Mouse (Mus musculus) hindbrain, embryonic 15.5 days (tissue): ENCODE measurements at regions not wholly inside any gene's neighbourhood (a gene's known extent, or its start where the extent isn't known, plus 50 kb on each side); places are given as distances from the start of the nearest gene placed in this dataset.

Source experiments
- ATAC-seq: fragments of 200-750 bp; cut with Nextera tagmentation; 2 replicates; pipeline ENCODE4 v1.8.0; 2017; ENCODE audit warnings: low read depth, moderate number of reproducible peaks, moderate TSS enrichment; ENCODE audit not compliant: low FRiP score
- H3K27ac ChIP-seq: fragments of 300-500 bp; sonication (generic); replicated peaks from 2 replicates; pipeline ENCODE4 v1.5.1; 2015; ENCODE audit warnings: mild to moderate bottlenecking, inconsistent platforms
- H3K27me3 ChIP-seq: fragments of 300-500 bp; sonication (generic); 2 replicates; pipeline ENCODE4 v1.6.1; 2015; ENCODE audit warnings: control low read depth, inconsistent platforms
- H3K36me3 ChIP-seq: fragments of 300-500 bp; sonication (generic); 2 replicates; pipeline ENCODE4 v1.6.1; 2015; ENCODE audit warnings: control low read depth, inconsistent platforms
- H3K4me1 ChIP-seq: fragments of 300-500 bp; sonication (generic); replicated peaks from 2 replicates; pipeline ENCODE4 v1.6.1; 2015; ENCODE audit warnings: control low read depth, inconsistent platforms
- H3K4me2 ChIP-seq: fragments of 300-500 bp; sonication (generic); 2 replicates; pipeline ENCODE4 v1.6.1; 2015; ENCODE audit warnings: moderate library complexity, mild to moderate bottlenecking, inconsistent platforms
- H3K4me3 ChIP-seq: fragments of 300-500 bp; sonication (generic); 2 replicates; pipeline ENCODE4 v1.5.1; 2015; ENCODE audit warnings: mild to moderate bottlenecking, inconsistent platforms
- H3K9ac ChIP-seq: fragments of 300-500 bp; sonication (generic); 2 replicates; pipeline ENCODE4 v1.6.1; 2015; ENCODE audit warnings: inconsistent platforms
- H3K9me3 ChIP-seq: fragments of 300-500 bp; sonication (generic); 2 replicates; pipeline ENCODE4 v1.6.1; 2016; ENCODE audit warnings: control low read depth, inconsistent platforms
- WGBS: fragments of 180-500 bp; shearing (Covaris S2); methylation state at CpG from one replicate; pipeline ENCODE4 v1.1.7; 2015; 5-methylcytosine and 5-hydroxymethylcytosine counted together

DNA sequence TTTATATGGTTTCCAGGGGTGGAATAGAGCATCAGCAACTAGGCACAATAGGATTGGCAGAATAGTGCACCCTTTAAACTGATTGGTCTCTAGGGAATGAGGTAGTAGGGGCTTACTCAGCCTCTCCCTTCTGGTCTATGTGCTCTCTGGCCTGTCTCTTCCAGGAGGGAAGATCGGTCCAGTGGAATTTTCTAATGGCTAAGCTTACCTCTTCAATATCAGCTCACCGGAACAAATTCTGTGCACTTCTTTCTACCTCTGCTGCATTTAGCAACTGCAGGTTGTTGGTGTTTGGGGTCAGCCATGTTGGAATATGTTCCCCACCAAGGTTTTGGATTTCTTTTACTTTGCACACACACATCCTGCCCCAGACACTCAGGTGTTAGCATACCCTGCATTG lies 405.1 kb downstream of the Bcor start:
- WGBS = 93% methylated on average over 2 of the region's 2 CpGs
- 0 out of 2 replicates have a peak, but pooled peaks cover 3% of the 10 kb centered on the region for H3K27me3 ChIP-seq
- no peak overlapping the region for H3K9ac ChIP-seq
- H3K4me1 ChIP-seq = no peaks in the 10 kb centered on the region
- no peak overlapping the region for H3K27ac ChIP-seq
- no peaks in the 10 kb centered on the region for H3K36me3 ChIP-seq
- H3K4me2 ChIP-seq = no peak overlapping the region
- H3K4me3 ChIP-seq = no peak overlapping the region
- no peaks in the 10 kb centered on the region for H3K9me3 ChIP-seq
- no peak for ATAC-seq

DNA sequence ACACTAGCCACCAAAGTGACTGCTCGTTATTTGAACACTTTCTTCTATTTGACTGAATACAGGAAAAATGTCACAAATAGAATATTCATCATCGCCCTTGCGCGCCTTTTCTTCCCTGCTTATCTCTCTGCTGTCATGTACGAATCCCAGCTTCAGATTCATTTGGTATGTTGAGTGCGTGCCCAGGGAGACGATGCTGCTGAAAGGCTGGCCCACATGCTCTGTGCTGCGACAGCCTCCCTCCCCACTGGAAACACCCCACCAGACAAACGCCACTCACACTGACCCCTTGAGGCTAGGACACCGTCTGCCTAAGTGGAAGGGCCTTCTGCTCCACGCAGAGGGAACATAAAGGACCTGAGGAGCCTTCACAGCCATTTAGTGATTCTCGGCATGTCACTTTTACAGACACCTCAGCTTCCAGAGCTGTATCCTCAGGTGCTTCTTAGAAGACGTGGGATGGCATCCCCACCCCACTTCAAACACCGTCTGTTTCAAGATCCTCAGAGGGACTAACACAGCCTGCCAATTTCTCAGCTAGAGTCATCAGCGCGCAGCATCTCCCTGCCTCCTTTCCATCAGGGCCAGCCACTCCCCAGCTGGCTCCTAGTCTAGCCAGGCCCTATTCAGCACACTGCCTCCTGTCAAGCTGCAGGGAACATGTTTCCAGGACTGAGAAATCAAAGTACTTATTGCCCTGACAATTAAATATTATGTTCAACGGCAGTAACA lies 396.6 kb downstream of the Bcor start:
- Histone ChIP-seq H3K4me3 (no peak overlapping the region), H3K4me2 (no peak overlapping the region), H3K27me3 (no peaks in the 10 kb centered on the region), H3K36me3 (no peaks in the 10 kb centered on the region), H3K4me1 (no peaks in the 10 kb centered on the region), H3K9me3 (no peaks in the 10 kb centered on the region), H3K27ac (no peak overlapping the region), H3K9ac (no peak overlapping the region)
- WGBS = 59% methylated on average over 17 of the region's 17 CpGs
- no peak for ATAC-seq

DNA sequence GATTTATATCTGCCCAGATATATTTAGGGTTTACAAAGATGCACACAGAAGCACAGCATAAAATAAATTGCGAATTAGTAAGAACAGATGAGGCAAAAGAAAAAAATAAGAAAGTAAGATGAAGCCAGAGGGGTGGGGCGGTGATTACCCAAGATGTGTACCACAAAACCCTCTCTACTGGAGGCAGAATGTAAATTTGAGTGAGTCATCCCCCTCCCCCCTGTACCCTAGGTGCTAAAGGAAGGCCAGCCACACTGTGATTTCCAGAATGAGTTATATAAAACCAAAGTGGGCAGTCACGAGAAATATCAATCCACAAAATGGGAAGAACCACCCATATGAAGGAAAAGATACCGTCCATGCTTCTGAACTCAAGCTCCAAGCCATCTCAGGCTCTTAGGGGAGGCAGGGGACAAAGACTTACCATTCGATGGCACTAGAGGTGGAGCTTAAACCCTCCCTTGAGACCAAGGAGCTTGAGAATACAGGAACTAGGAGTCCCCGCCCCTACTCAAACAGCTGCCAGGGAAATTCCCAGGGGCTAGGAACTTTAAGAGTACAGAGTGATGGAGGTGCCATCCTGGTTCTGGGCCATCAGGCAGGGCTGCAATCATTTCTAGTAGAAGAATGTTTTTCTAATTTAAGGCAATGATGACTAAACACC lies 383.8 kb downstream of the Bcor start:
- Histone ChIP-seq H3K9me3 (no peaks in the 10 kb centered on the region), H3K36me3 (no peaks in the 10 kb centered on the region), H3K4me3 (no peak overlapping the region), H3K9ac (no peak overlapping the region), H3K4me1 (no peaks in the 10 kb centered on the region), H3K27me3 (no peaks in the 10 kb centered on the region), H3K4me2 (no peak overlapping the region), H3K27ac (no peak overlapping the region)
- 75% methylated on average over 6 of the region's 6 CpGs for WGBS
- no peak for ATAC-seq

DNA sequence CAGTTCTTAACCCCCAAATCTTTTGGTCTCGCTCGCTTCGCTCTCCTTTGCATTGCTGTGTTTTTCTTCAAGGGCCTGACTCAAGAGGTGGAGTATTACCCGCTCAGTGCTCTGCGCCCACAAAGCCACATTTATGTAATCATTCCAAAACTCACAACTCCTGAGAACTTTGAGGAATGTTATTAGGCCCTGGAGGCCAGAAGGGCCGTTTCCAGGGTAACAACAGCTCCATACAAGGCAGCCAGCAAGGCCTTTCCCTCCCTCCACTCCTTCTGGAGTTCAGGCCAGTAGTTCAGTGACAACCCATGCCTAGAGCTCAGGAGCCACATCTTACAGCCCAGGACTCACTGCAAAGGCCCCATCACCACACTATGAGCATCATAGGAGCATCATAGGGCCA lies 365.1 kb downstream of the Bcor start:
- Histone ChIP-seq H3K9me3 (no peaks in the 10 kb centered on the region), H3K4me1 (peaks cover 5% of the 10 kb centered on the region), H3K36me3 (no peaks in the 10 kb centered on the region), H3K4me3 (no peak overlapping the region), H3K27me3 (0 out of 2 replicates have a peak, but pooled peaks cover 7% of the 10 kb centered on the region), H3K4me2 (no peak overlapping the region), H3K9ac (no peak overlapping the region), H3K27ac (no peak overlapping the region)
- no peak for ATAC-seq
- WGBS = 79% methylated on average over 6 of the region's 6 CpGs

DNA sequence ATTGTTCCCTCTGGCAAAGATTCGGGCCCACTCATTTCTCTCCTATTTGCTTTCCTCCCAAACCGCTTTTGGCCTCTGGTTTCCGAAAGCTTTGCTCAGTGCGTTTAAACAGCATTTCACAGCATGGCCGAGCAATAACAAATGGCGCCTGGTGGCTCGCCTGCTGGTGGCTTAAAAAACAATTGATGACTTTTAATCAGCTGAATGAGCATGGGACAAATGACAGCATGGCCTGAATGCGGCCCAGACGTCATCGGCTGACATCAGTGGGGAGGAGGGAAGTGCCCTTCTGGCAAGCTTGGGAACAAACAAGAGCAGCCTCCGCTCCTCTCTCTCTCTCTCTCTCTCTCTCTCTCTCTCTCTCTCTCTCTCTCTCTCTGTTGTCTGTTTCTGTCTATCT lies 362.3 kb downstream of the Bcor start:
- Histone ChIP-seq H3K9ac (no peak overlapping the region), H3K27me3 (0 out of 2 replicates have a peak, but pooled peaks cover 8% of the 10 kb centered on the region), H3K4me2 (peak overlapping the region; percentile 22; the same call in 1 of the 2 replicates), H3K4me1 (peaks cover 5% of the 10 kb centered on the region), H3K4me3 (no peak overlapping the region), H3K27ac (0 out of 2 replicates have a peak overlapping the region, but pooled peaks have one; percentile 35), H3K36me3 (no peaks in the 10 kb centered on the region), H3K9me3 (no peaks in the 10 kb centered on the region)
- 0 out of 2 replicates have a peak, but pooled peaks have one; percentile 20 for ATAC-seq
- 11% methylated on average over 11 of the region's 11 CpGs for WGBS

DNA sequence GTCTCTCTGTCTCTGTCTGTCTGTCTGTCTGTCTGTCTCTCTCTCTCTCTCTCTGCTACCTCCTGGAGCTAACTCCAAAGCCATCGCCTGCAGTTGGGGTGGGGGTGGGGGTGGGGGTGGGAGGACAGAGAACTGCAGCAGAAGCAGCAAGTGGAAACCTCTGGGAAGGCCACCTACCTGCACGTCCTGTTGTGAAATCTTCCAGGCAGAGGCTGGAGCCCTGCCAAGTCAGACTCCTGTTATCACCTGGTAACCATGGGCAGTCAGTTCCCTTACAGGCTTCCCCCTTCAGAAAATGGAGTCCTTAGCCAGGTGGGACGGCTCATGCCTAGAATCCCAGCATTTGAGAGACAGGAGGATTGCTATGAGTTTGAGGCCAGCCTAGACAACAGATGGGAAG lies 361.8 kb downstream of the Bcor start:
- ATAC-seq = no peak
- Histone ChIP-seq H3K27ac (no peak overlapping the region), H3K4me3 (no peak overlapping the region), H3K27me3 (0 out of 2 replicates have a peak, but pooled peaks cover 8% of the 10 kb centered on the region), H3K9ac (no peak overlapping the region), H3K4me2 (no peak overlapping the region; the same call in 1 of the 2 replicates), H3K9me3 (no peaks in the 10 kb centered on the region), H3K4me1 (peaks cover 9% of the 10 kb centered on the region), H3K36me3 (no peaks in the 10 kb centered on the region)
- 13% methylated on average over 3 of the region's 3 CpGs for WGBS

DNA sequence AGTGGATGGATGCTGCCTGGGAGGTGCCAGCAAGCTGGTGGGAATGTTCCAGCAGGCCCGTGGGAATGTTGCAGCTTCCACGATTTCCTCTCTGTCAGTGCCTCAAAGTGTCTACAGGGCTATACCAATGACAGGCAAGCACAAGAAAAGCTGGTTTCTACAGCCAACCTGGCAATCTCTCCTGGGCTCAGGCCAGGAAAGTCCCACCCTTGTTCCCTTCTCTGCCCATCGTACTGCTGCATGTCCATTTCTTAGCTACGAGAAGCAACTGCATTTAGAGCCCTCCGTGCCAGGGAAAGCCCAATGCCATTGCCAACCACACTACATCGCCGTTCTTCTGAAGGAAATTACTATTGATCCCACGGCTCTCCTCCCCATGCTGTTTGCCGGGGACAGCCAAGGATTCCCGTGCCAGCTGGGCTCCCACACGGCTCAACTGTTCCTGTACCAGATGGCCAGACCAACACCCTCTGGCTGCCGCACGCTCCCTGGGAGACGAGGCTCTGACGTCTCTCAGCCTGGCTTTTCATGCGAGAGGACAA lies 359.7 kb downstream of the Bcor start:
- peaks cover 16% of the 10 kb centered on the region for H3K27me3 ChIP-seq
- ATAC-seq = peak; percentile 46; the same call in 1 of the 2 replicates
- no peaks in the 10 kb centered on the region for H3K36me3 ChIP-seq
- H3K4me2 ChIP-seq = no peak overlapping the region
- H3K4me3 ChIP-seq = no peak overlapping the region
- 44% methylated on average over 16 of the region's 16 CpGs for WGBS
- H3K9ac ChIP-seq = no peak overlapping the region
- H3K27ac ChIP-seq = no peak overlapping the region
- H3K9me3 ChIP-seq = no peaks in the 10 kb centered on the region
- peaks cover 13% of the 10 kb centered on the region for H3K4me1 ChIP-seq

DNA sequence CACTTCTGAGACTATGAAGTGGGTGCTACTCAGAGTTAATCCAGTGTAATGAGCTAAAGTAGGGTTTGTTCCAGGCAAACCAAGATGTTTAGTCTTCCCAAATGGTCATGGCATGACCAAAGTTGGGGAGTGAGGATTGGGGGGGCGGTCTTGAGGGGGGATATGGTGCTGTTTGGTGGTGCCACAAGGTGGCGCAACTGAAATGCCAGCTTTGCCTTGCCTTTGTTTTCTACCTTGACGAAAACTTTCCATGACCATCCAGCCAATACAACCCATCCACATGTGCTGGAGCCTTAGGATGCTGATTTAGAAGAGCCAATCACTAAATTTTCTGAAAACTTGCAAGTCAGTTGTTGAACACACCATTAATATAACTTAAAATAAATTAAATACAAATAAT lies 358.9 kb downstream of the Bcor start:
- 60% methylated on average over 3 of the region's 3 CpGs for WGBS
- peaks cover 13% of the 10 kb centered on the region for H3K4me1 ChIP-seq
- no peak for ATAC-seq

DNA sequence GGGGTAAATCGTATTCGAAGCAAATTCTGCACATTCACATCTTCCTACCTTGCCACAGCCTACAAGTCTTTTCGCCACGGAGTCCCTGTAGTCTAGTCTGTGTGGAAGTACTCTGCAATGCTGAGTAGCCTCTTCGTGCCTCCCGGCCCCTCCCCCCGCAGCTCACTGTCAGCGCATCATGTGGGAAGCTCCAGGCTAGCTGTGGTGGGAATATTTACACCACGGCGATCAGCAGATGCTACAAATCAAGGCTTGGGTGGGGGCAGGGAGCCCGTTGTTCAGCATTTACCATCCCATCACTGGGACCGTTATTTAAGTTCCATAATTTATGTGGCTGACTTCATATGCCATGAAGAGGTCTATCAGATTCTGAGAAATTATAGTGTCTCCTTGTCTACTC lies 358.5 kb downstream of the Bcor start:
- H3K9ac ChIP-seq = no peak overlapping the region
- 40% methylated on average over 12 of the region's 12 CpGs for WGBS
- peaks cover 25% of the 10 kb centered on the region for H3K27me3 ChIP-seq
- H3K4me2 ChIP-seq = no peak overlapping the region
- no peaks in the 10 kb centered on the region for H3K9me3 ChIP-seq
- no peak overlapping the region for H3K4me3 ChIP-seq
- no peak for ATAC-seq
- H3K27ac ChIP-seq = no peak overlapping the region
- no peaks in the 10 kb centered on the region for H3K36me3 ChIP-seq
- H3K4me1 ChIP-seq = peaks cover 16% of the 10 kb centered on the region

More for the DNA sequence above, 358.9 kb downstream of the Bcor start:
- Histone ChIP-seq H3K36me3 (no peaks in the 10 kb centered on the region), H3K27ac (no peak overlapping the region), H3K4me3 (no peak overlapping the region), H3K27me3 (peaks cover 21% of the 10 kb centered on the region), H3K9ac (no peak overlapping the region), H3K4me2 (no peak overlapping the region), H3K9me3 (no peaks in the 10 kb centered on the region)

DNA sequence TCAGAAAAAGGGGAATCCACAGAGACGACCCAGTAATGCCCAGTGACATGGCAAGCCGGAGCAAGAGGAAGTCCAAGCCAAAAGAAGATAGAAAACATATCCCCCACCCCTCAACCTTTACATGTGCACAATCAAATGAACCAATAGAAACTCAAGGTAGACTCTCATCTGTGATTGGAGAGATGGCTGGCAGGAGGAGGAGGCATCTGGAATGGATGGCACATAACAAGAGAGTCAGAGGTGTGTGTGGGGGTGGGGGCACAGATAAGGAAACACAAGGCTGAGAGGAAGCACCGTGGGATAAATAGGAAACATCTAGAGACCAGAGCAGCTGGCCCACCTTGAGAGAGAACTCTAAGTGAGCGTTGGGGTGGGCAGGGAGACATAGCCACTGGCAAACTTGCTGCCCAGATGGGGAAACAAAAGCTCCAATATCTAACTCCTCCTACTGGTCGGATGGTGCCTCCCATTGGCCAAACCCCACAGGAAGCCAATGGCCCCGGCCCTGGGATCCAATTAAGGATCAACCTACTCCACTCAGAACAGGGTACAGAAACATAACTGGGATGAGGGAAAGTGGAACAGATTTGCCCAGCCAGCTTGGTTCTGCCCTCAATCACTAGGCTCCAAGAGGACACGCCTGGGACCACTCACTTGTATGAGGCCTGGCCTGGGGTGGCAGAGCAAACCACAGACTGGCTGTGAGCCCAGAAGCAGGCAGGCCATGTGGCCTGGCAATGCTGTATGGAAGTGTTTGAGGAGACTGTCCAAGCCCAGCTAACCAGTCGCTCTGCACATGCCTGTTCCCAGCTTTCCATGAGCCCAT lies 357.9 kb downstream of the Bcor start:
- ATAC-seq = peak; percentile 35; the same call in 1 of the 2 replicates
- Histone ChIP-seq H3K27ac (no peak overlapping the region), H3K9me3 (no peaks in the 10 kb centered on the region), H3K27me3 (peaks cover 26% of the 10 kb centered on the region), H3K9ac (no peak overlapping the region), H3K4me3 (no peak overlapping the region), H3K4me1 (peaks cover 21% of the 10 kb centered on the region), H3K4me2 (no peak overlapping the region), H3K36me3 (no peaks in the 10 kb centered on the region)
- 49% methylated on average over 8 of the region's 8 CpGs for WGBS

DNA sequence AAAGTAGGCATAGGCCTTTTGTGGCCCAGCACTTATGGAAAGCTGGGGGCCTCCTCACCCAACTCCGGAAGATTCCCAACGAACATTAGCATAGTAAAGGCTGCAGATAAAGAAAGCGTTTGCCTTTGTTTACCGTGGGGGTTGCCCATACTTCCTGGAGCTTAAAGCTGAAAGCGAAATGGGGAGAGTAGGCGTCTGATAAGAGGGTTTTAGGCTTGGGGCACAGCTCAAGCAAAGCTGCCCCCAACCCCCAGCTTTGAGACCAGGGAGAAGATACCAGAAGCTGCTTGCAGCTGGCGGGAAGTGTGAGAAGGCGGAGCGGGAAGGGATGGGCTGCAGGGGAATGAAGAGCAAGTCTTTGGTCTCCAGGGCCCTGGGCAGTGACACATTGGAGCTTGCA lies 356.9 kb downstream of the Bcor start:
- Histone ChIP-seq H3K4me2 (no peak overlapping the region), H3K9me3 (no peaks in the 10 kb centered on the region), H3K27me3 (peaks cover 29% of the 10 kb centered on the region), H3K9ac (no peak overlapping the region), H3K36me3 (no peaks in the 10 kb centered on the region), H3K4me1 (peaks cover 22% of the 10 kb centered on the region), H3K27ac (no peak overlapping the region), H3K4me3 (no peak overlapping the region)
- WGBS = 19% methylated on average over 9 of the region's 9 CpGs
- no peak for ATAC-seq
